8 mouse cellular contexts compared by ENCODE assay signal in genomic region chr10:22148441-22149072, GRCm38 (mm10). TPM values are rescaled to one million over a fixed set of nuclear protein-coding genes. Genes with fewer than 3 reads are reported as not detected.
DNase-seq lines count a peak whose midpoint lies in the region; ATAC-seq lines count a peak whose summit lies in the region.

No protein-coding gene starts in this region.

- H3K36me3 ChIP-seq in forebrain, embryonic 11.5 days (ENCODE audit: control insufficient read depth, insufficient read depth, low read length), result no peaks in the 10 kb centered on the region
- no peaks in the 10 kb centered on the region for H3K36me3 ChIP-seq in limb, embryonic 10.5 days
- H3K36me3 ChIP-seq in midbrain, embryonic 10.5 days, result peaks cover 15% of the 10 kb centered on the region

- WGBS in forebrain, embryonic 11.5 days, result under 1% methylated on average over 47 of the region's 50 CpGs
- WGBS in limb, embryonic 10.5 days, result under 1% methylated on average over 50 of the region's 50 CpGs
- under 1% methylated on average over 50 of the region's 50 CpGs for WGBS in midbrain, embryonic 10.5 days

- H3K9ac ChIP-seq in forebrain, embryonic 11.5 days (ENCODE audit: low read length), result peak overlapping the region; percentile 51

- peak; percentile 64 to 79 for DNase-seq in CD8-positive naive resting alpha-beta T cell, adult 2 months (ENCODE audit: low read depth in 2 of 2, low spot score in 2 of 2)
- DNase-seq in adrenal gland, postnatal 14 days, result peak; percentile 86
- peak; percentile 89 for DNase-seq in forebrain, embryonic 11.5 days (ENCODE audit: low spot score)
- peak; percentile 76 for DNase-seq in heart, postnatal 4 days
- DNase-seq in limb, embryonic 10.5 days (ENCODE audit: low spot score), result peak; percentile 87
- DNase-seq in midbrain, embryonic 10.5 days (ENCODE audit: low spot score), result peak; percentile 85
- DNase-seq in spleen, postnatal 14 days (ENCODE audit: low spot score in 2 of 2), result peak; percentile 40 to 57
- no peak for DNase-seq in layer of hippocampus, adult 11-12 months (ENCODE audit: low spot score)

- H3K4me3 ChIP-seq in forebrain, embryonic 11.5 days (ENCODE audit: low read depth, low read length), result peak overlapping the region; percentile 38
- H3K4me3 ChIP-seq in limb, embryonic 10.5 days, result peak overlapping the region; percentile 75
- H3K4me3 ChIP-seq in midbrain, embryonic 10.5 days, result peak overlapping the region; percentile 77

- H3K4me2 ChIP-seq in forebrain, embryonic 11.5 days (ENCODE audit: low read depth, low read length, severe bottlenecking), result peak overlapping the region; percentile 95

- peaks cover 5% of the 10 kb centered on the region for H3K4me1 ChIP-seq in forebrain, embryonic 11.5 days (replicated peaks; ENCODE audit: control insufficient read depth, insufficient read depth, low read length)
- H3K4me1 ChIP-seq in limb, embryonic 10.5 days, result peaks cover 25% of the 10 kb centered on the region
- H3K4me1 ChIP-seq in midbrain, embryonic 10.5 days, result peaks cover 29% of the 10 kb centered on the region

- peak; percentile 86 for ATAC-seq in forebrain, embryonic 11.5 days (replicated peaks; ENCODE audit: low FRiP score)

- no peaks in the 10 kb centered on the region for H3K9me3 ChIP-seq in forebrain, embryonic 11.5 days (ENCODE audit: control insufficient read depth, low read length)
- no peaks in the 10 kb centered on the region for H3K9me3 ChIP-seq in limb, embryonic 10.5 days (replicated peaks)
- no peaks in the 10 kb centered on the region for H3K9me3 ChIP-seq in midbrain, embryonic 10.5 days (replicated peaks)

- H3K27me3 ChIP-seq in forebrain, embryonic 11.5 days (ENCODE audit: control insufficient read depth, insufficient read depth, low read length), result peaks cover 18% of the 10 kb centered on the region
- peaks cover 38% of the 10 kb centered on the region for H3K27me3 ChIP-seq in limb, embryonic 10.5 days (ENCODE audit: low read depth, poor library complexity, severe bottlenecking)
- H3K27me3 ChIP-seq in midbrain, embryonic 10.5 days (ENCODE audit: low read depth, poor library complexity, severe bottlenecking), result peaks cover 45% of the 10 kb centered on the region

- no peak overlapping the region for H3K27ac ChIP-seq in forebrain, embryonic 11.5 days (ENCODE audit: low read depth, low read length)
- peak overlapping the region; percentile 92 for H3K27ac ChIP-seq in limb, embryonic 10.5 days
- H3K27ac ChIP-seq in midbrain, embryonic 10.5 days (replicated peaks), result peak overlapping the region; percentile 94

RNA-seq across cellular contexts. Expression of gene E030030I06Rik, which starts 0.5 kb away (rescaled TPM):
- 8.5 and 11.0 TPM in 2 replicates for total RNA-seq in adrenal gland, postnatal 14 days (2021)
- 18.8 and 22.3 TPM in 2 replicates for polyA plus RNA-seq in forebrain, embryonic 11.5 days (2014; fragmentation: Nextera tagmentation; extraction: Ambion mirVana)
- total RNA-seq in heart, postnatal 4 days (2021), result 1 to 10 TPM; 2.0 to 2.9 TPM
- 16.0 and 18.7 TPM in 2 replicates for polyA plus RNA-seq in limb, embryonic 10.5 days (2016; fragmentation: Nextera tagmentation; extraction: Ambion mirVana)
- polyA plus RNA-seq in midbrain, embryonic 10.5 days (2016; fragmentation: Nextera tagmentation; extraction: Ambion mirVana), result 25.1 and 37.3 TPM in 2 replicates

RNA-seq across cellular contexts. Expression of gene Raet1e, which starts 9.8 kb away (rescaled TPM):
- total RNA-seq in adrenal gland, postnatal 14 days (2021), result 1.3 and 1.6 TPM in 2 replicates
- 9.0 and 9.1 TPM in 2 replicates for polyA plus RNA-seq in forebrain, embryonic 11.5 days (2014; fragmentation: Nextera tagmentation; extraction: Ambion mirVana)
- total RNA-seq in heart, postnatal 4 days (2021), result 1 to 10 TPM in 1 of 2 experiments, under 1 TPM in 1; 0.81 to 1.1 TPM
- 12.6 and 12.8 TPM in 2 replicates for polyA plus RNA-seq in limb, embryonic 10.5 days (2016; fragmentation: Nextera tagmentation; extraction: Ambion mirVana)
- 18.3 and 21.8 TPM in 2 replicates for polyA plus RNA-seq in midbrain, embryonic 10.5 days (2016; fragmentation: Nextera tagmentation; extraction: Ambion mirVana)

RNA-seq across cellular contexts. Expression of gene H60b, which starts 9.8 kb away (rescaled TPM):
- total RNA-seq in adrenal gland, postnatal 14 days (2021), result 0.45 TPM in 1 of 2 replicates, not detected in the other
- polyA plus RNA-seq in forebrain, embryonic 11.5 days (2014; fragmentation: Nextera tagmentation; extraction: Ambion mirVana), result 0.17 and 0.44 TPM in 2 replicates
- not detected for total RNA-seq in heart, postnatal 4 days (2021)
- polyA plus RNA-seq in limb, embryonic 10.5 days (2016; fragmentation: Nextera tagmentation; extraction: Ambion mirVana), result 0.35 TPM in 1 of 2 replicates, not detected in the other
- polyA plus RNA-seq in midbrain, embryonic 10.5 days (2016; fragmentation: Nextera tagmentation; extraction: Ambion mirVana), result 1.3 and 1.5 TPM in 2 replicates
